Mouse (Mus musculus) frontal cortex, adult 2 months (tissue): ENCODE data around the gene Pstpip1. TPM values are rescaled to one million over a fixed set of nuclear protein-coding genes. Genes with fewer than 3 reads are reported as not detected.
A peak's percentile ranks its signal among the peaks of the same experiment; 100 is the strongest.

Experiments
- DNase-seq, 2 experiments: peaks; one replicate each; pipeline ENCODE4 v3.0.0; 2022; ENCODE audit warnings: low spot score in 1 of 2; ENCODE audit errors: extremely low spot score in 1 of 2
- polyA plus RNA-seq: library from polyadenylated mRNA; depleted of rRNA; stranded (reverse); fragments of >200 nt; gene quantifications from 2 replicates; pipeline ENCODE4 v1.2.3, GENCODE M21; 2012; rRNA removed

The Pstpip1 gene
- 4.5 and 6.0 TPM in 2 replicates for polyA plus RNA-seq

GRCm38 (mm10) chr9:56089778-56090520 is at the start of gene Pstpip1:
TSS of gene Pstpip1 (plus strand) at chr9:56089962.
- DNase-seq = peak; percentile 20 to 55

- peak; percentile 88 to 96 for DNase-seq
Observed at GRCm38 (mm10) chr9:56041372-56042180, 48.2 kb upstream of the Pstpip1 start, which contains the start of gene Rcn2. TSS of gene Rcn2 (plus strand) at chr9:56041845.

- no peak for DNase-seq
Observed at GRCm38 (mm10) chr9:56042181-56042621, 47.6 kb upstream of the Pstpip1 start.

- DNase-seq = peak in 1 of 2 experiments; percentile 21
Observed at GRCm38 (mm10) chr9:56053796-56054195, 36.0 kb upstream of the Pstpip1 start.

GRCm38 (mm10) chr9:56056147-56056546 is 33.6 kb upstream of the Pstpip1 start:
- no peak for DNase-seq

DNA sequence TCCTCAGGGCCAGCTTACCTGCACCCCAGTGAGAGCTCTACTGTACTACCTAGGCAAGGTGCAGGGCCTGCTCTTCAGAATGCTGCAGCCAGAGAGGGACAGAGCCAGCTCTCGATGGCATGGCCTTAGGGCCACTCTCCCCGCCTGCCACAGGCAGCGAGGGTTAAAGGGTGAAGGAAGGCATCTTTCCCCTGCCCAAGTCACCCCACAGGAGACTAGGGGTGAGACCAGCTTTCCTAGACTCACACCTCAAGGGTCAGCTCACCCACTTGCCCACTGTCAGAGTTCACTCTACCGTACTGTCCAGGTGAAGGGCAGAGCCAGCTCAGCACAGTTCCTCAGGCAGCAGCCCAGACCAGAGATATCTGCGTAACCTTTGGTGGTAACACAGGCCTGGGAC is 27.4 kb upstream of the Pstpip1 start:
- DNase-seq = no peak

- DNase-seq = no peak
Observed at GRCm38 (mm10) chr9:56065011-56065410, 24.8 kb upstream of the Pstpip1 start.

GRCm38 (mm10) chr9:56067964-56068363 is 21.8 kb upstream of the Pstpip1 start:
- DNase-seq = no peak

DNA sequence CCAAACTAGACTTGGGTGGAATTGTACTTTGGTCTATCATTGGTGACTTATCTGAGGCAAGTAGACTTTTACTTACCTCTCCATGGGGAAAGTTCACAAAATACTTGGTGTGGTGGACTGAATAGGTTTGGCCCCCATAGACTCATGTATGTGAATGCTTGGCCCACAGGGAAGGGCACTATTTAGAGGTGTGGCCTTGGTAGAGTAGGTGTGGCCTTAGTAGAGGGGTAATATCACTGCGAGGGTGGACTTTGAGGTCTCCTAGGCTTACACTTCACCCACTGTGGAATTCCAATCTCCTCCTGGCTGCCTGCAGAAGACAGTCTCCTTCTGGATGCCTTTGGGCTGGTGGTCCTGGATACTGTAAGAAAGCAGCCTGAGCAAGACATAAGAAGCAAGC is 21.1 kb upstream of the Pstpip1 start:
- no peak for DNase-seq

- DNase-seq = no peak
Observed at GRCm38 (mm10) chr9:56072861-56073260, 16.9 kb upstream of the Pstpip1 start.

DNA sequence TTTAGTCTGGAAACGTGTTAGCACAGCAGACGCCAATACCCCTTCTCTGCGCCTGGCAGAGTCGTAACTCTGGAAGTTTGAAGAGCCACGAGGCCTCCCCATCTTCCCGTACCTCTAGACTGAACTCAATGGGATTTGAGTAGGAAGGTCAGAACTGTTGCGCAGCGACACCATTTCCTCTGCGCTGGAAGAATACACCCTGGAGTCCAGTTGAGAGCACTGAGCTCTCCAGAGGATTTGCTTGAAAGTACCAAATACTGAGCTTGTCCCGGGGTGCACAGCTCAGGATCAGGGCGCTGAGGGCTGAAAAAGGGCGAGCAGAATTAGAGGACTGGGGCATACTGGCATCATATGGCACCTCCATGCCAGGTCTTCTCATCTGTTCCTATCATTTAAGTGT is 14.9 kb upstream of the Pstpip1 start:
- DNase-seq = no peak

DNA sequence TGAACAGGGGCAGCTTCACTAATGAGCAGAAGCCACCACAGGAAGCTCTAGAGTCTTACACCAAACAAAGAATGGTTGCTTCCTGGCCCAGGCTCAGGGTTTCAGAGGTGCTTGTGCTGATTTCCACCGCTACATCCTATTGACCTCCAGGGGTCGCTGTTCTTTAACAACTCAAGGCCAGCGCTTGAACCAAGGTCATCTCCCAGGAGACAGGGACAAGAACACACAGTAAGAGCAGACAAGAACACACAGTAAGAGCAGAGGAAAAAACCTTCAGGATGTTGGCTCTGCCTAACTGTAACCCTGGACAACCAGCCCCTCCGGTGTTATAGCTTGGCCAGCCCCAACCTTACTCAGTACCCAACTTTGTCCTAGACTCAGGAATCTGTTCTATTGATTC is 14.5 kb upstream of the Pstpip1 start:
- peak; percentile 47 to 70 for DNase-seq

DNA sequence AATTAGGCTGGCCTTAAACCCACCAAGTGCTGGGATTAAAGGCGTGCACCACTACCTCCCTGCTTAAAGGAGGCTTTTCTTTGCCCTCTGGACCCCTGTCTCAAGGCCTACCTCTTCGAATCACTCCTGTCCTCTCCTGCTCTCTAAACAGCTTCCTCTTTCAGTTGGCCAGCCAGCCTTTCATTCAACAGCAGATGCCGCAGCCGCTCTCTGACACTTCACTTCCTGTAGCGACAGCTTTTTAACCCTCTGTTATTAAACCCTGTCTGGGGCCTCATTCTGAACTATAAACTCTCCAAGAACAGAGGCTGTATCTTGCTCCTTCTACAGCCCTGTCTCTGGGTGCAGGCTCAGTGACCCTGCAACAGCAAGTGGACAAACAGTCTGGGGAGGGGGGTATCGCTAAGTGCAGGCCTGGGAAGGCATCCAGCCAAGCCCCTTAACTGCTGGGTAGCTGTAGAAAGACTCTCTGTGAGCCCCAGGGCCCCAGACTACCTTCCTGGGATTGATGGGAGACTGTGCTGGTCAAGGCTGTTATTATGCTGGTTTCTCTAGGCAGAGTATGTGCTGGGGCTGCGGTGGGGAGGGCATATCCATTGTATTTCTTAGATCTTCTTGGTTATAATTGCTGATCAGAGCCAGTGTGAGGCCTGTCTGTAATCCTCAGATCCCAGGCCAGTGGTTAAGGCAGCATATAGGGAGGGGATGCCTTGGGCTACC is 13.7 kb upstream of the Pstpip1 start:
- DNase-seq = no peak

GRCm38 (mm10) chr9:56079587-56079986 is 10.2 kb upstream of the Pstpip1 start:
- no peak for DNase-seq

GRCm38 (mm10) chr9:56086524-56086923 is 3.2 kb upstream of the Pstpip1 start:
- DNase-seq = no peak

GRCm38 (mm10) chr9:56090546-56091225 is 924 bp downstream of the Pstpip1 start:
- no peak for DNase-seq

DNA sequence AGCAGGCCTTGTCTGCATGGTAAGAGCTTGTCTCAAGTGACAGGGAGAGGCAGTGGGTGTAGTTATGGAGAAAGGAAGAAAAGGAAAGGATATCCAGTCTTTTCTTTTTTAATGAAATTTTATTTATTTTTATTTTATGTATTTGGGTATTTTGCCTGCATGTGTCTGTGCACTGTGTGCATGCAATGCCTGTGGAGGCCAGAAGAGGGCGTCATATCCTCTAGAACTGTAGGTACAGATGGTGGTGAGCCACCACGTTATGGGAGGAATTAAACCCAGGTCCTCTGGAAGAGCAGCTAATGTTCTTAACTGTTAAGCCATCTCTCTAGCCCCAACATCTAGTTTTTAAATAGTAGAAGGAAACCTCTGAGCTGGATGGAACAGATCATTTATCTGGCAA is 2.3 kb downstream of the Pstpip1 start:
- DNase-seq = no peak

GRCm38 (mm10) chr9:56097584-56098298 is 8.0 kb downstream of the Pstpip1 start:
- no peak for DNase-seq

DNA sequence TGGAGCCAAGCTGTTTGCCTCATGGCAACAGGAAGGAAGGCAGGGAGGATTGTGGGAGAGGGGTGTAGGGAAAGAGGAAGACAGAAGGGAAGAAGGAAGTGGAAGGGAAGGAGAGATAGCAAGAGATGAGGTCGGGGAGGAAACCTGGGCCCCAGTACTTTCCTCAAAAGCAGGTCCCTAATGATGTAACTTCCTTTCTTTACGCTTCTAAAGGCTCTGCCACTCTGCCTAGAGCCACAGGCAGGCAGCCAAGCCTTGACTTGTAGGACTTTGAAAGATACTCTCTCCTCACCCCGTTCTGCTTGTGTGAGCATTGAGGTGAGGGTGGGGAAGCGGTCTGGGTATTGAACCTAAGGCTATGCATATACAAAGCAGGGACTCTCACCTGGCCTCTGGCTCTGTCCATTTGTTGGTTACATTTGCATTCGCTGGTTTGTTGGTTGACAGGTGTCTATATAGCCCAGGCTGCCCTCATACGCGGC is 10.3 kb downstream of the Pstpip1 start:
- no peak for DNase-seq

GRCm38 (mm10) chr9:56101022-56101421 is 11.3 kb downstream of the Pstpip1 start:
- no peak for DNase-seq
